Mouse (Mus musculus): ENCODE data around the gene Mid1.

- no peak for TF ChIP-seq CTCF (IDR thresholded peaks at IDR 0.05; ENCODE audit: extremely low read depth, insufficient read depth, low read length)
- TF ChIP-seq POLR2A (IDR thresholded peaks at IDR 0.05; ENCODE audit: extremely low read depth, insufficient read depth, low read length), result no peak
These were observed 107.9 kb downstream of the Mid1 start for GRCm38 (mm10) chrX:169792879-169793278.
